Mouse (Mus musculus): ENCODE data around the gene Myoz1. TPM values are rescaled to one million over a fixed set of nuclear protein-coding genes. Genes with fewer than 3 reads are reported as not detected.
A peak's percentile ranks its signal among the peaks of the same experiment; 100 is the strongest.
"Not testable (repeated sequence)": the region's sequence is repeated elsewhere in the genome, so short reads cannot be mapped to it uniquely, and the experiment has no call there.

Myoz1 gene
- total RNA-seq, 2 experiments from 2014 or later: not detected

DNA sequence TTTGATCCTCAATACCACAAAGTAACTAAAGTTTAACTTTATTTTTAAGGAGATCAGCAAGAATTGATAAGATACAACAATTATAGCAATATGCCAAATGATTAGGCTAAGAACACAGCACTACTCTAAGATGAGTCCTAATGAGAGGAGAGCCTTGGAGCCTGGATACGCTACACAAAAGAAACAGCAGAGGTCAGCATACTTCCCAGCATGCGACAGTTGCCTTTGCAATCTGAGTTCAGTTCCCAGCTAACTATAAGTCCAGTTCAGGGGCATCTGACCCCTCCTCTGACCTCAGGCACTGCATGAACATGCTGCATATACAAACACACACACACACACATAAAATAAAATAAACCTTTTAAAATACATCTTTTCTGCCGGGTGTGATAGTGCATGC lies 10.8 kb downstream of the Myoz1 start:
- DNase-seq (ENCODE audit: low spot score in 2 of 2): no peak
- intact Hi-C loops (cut with DNase I): no loop called here

DNA sequence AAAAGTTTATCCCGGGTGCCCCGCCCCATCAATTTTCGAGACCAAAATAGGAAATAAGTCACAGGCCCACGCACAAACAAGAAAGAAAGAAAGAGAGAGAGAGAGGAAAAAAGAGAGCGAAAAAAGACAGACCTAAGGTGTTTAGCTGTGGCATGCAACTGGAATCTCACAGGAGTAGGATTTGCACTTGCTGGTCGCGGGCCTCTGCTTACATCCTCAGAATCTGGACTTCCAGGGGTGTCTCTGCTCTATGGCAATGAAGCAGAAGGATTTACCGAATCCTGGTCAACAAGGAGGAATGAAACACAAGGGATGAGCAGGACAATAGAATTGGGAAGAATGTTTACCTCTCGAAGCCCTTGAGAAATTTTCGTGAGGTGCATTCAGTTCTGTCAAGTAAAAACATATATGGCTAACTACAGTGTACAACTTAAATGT lies 14.9 kb downstream of the Myoz1 start:
- DNase-seq (ENCODE audit: low spot score in 2 of 2): no peak
- intact Hi-C loops (cut with DNase I): loop anchor here (5.0 kb wide), 2 partner anchors 44 to 64 kb away; no protein-coding TSS in a partner anchor

DNA sequence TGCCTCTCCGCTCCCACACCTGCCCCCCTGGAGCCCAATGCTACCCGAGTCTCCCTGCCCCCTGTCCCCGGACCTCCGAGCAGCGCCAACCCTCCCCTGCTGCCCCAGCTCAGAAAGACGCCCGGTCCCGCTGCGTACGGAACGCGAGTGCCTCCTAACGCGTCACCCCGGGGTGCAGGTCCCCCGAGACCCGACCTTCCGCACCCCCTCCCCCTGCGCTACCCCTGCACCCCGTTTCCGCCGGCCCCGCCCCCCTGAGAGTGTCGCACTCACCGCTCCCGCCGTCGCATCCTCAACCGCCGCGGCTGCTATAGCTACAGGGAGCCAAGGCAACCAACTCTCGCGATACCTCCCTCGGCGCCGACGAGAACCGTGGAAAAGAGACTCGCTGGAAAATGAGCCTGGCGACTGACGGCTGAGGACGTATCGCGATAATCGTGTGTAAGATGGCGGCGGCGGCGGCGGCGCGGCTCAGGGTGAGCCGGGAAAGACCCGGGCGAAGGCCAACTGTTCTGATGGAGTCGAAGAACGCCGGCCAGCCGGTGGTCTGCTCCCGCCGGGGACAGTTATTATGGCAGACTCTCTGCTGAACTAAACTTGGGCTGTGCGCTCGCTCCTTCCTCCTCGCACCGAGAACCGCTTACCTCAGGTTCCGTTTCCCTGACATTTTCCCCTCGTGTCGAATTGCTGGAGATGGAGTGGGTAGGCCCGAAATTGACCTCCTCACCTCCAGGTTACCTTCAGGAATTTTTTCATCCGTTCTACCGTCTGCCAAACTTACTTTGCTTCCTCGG lies 15.5 kb downstream of the Myoz1 start, which contains the start of gene Usp54:
Gene Usp54, minus strand, starts transcription at position 420 of the 794 bp plus-strand sequence.
- DNase-seq (ENCODE audit: low spot score in 2 of 2): peak; percentile 94 to 97
- intact Hi-C loops (cut with DNase I): loop anchor here (5.0 kb wide), 2 partner anchors 44 to 64 kb away; no protein-coding TSS in a partner anchor

DNA sequence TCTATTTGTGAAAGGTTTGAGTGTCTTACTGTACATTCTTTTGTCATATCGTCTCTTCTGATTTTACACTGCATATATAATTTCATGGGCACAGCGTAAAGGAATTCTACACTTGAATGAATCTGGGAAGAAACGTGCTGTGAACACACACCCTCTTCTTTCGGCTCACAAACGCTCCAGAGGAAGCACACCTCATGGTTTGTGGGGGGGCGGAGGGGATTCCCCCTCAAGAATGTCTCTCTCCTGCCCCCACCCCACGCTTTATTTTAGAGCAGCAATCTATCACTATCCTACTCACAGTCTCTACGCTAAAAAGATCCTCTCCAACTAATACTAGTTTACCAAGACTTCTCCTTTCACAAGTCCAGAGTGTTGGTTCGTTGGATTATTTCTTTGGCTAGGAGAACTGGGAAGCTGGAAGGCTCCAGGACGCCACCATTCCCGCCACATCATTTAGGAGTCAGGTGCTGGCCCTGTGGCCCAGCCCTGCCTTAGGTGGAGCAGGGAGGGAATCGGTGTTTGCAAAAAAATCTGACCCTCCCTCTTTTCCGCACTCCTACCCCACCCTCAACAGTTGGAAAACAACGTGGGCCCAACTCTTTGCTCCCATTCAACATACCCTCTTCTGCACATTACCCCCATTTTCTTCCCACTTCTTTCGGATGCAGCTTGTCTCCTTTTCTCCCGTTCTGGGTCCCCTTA lies 16.3 kb downstream of the Myoz1 start:
- no peak for DNase-seq (ENCODE audit: low spot score in 2 of 2)
- intact Hi-C loops (cut with DNase I): loop anchor here (5.0 kb wide), 2 partner anchors 43 to 63 kb away; no protein-coding TSS in a partner anchor

DNA sequence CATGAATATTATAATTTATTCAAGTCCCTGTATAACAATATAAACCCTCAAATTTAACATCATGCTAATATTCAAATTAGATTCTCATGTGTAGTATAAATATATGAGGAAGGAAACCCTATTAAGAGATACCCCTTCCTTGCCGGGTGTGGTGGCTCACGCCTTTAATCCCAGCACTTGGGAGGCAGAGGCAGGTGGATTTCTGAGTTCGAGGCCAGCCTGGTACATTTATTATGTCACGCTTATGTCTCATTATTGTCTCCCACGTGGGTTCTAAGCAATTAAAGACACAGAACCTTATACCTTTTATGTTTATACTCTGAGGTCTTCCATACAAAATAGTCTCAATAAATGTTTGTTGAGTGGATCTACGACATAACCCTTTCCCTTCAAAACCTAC lies 17.6 kb downstream of the Myoz1 start:
- intact Hi-C loops (cut with DNase I): no loop called here
- DNase-seq (ENCODE audit: low spot score in 2 of 2): no peak

DNA sequence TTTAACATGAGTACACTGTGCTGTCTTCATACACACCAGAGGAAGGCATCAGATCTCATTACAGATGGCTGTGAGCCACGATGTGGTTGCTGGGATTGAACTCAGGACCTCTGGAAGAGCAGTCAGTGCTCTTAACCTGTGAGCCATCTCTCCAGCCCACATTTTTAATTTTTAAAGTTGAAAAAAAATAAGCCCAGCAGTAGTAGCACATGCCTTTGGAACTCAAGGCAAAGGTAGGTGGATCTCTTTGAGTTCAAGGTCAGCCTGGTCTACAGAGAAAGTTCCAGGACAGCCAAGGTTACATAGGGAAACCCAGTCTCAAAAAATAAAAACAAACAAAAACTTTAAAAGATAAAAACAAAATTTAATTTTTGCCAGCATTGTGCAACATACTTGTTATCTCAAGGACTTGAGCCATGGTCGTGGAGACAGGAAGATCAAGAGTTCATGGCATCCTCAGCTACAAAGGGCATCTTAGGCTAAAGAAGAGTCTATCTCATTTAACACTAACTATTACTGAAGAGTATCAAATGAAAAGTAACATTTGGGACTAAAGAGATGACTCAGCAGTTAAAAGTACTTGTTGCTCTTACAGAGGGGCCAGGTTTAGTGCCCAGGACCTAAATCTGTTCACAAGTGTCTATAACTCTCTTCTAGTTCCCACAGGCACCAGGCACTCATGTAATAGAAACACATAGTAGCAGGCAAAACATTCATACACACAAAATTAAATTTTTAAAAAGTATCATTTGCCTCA lies 18.3 kb downstream of the Myoz1 start:
- DNase-seq (ENCODE audit: low spot score in 2 of 2): no peak
- intact Hi-C loops (cut with DNase I): no loop called here

DNA sequence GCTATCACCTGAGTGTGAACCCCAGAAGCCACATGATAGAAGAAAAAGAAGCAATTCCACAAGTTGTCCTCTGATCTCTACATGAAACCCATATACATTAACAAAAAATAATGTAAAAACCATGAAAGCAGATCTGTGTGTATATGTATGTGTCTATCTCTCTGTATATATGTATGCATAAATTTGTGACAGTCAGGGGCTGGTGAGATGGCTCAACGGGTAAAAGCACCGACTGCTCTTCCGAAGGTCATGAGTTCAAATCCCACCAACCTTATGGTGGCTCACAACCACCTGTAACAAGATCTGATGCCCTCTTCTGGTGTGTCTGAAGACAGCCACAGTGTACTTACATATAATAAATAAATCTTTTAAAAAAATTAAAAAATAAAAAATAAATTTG lies 19.4 kb downstream of the Myoz1 start:
- intact Hi-C loops (cut with DNase I); DNase-seq (ENCODE audit: low spot score in 2 of 2): not testable (repeated sequence)

DNA sequence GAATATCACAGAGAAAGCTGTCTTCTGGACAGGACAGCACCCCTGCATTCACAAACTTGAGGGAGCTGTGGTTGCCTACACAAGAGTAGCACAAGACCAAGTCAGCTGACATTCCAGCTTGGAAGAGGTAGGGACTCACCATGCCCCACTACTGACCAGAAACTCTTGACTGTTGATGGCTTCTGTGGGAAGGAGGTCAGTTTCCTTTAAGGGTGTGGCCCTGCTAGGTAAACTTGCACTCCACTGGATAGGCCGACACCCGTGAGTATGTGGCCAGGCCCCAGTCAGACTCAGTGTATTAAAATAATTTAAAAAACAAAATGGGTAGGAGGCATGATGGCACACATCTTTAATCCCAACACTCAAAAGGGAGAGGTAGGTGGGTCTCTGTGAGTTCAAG lies 20.8 kb downstream of the Myoz1 start:
- DNase-seq (ENCODE audit: low spot score in 2 of 2): no peak
- intact Hi-C loops (cut with DNase I): no loop called here

DNA sequence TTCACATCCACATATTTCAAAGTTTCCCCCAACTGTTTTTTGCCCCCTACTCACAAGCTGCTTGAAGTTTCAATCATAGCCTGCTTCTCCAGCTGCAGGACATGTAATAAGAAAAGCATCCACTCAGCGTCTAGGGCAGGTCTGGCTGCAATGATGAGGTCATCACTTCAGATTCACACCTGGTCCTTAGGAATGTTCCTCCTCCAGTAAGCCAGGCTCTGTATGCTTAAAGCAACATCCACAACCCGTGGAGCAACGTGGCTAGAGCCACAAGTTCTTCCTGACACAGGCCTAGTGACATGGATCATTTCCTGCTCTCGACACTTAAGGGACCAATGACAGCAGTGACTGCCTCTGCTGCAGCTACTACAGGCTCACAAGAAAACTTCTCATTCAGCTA lies 25.1 kb downstream of the Myoz1 start:
- no peak for DNase-seq (ENCODE audit: low spot score in 2 of 2)
- intact Hi-C loops (cut with DNase I): no loop called here

DNA sequence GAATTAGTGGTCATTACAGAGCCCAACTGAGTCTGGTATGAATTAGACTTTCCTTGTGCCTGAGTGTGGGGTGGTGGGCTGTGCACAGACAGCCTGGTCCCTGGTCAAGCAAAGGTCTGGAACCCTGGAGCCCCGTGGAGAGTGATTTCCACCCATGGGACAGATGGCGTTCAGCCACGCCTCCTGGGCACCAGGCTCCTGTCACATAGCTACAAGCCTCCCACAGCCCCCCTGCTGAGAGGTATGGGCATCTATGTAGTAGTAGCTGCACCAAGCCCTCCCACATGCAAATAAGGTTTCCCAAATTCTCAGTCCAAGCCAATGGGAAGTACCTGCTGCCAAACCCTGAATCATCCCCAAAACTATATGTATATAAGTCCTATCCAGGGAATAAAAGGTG lies 29.4 kb downstream of the Myoz1 start:
- no peak for DNase-seq (ENCODE audit: low spot score in 2 of 2)
- intact Hi-C loops (cut with DNase I): no loop called here

DNA sequence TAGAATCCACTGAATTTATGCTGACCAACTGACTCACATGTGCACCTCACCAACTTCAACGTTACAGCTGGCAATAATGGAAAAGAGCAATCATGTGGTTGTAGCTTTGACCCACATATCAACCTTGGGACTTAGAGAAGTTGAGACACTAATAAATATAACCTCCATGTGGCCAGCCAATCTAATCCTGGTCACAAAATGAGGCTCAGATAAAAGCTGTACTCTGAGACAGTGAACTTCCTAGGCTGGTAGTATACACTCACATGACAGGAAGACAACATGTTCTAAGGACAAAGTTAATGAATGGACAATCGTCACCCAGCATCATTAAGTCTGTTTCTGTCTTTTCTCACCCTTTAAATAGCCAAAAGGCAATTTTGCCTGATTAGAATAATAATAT lies 29.9 kb downstream of the Myoz1 start:
- DNase-seq (ENCODE audit: low spot score in 2 of 2): no peak
- intact Hi-C loops (cut with DNase I): no loop called here

DNA sequence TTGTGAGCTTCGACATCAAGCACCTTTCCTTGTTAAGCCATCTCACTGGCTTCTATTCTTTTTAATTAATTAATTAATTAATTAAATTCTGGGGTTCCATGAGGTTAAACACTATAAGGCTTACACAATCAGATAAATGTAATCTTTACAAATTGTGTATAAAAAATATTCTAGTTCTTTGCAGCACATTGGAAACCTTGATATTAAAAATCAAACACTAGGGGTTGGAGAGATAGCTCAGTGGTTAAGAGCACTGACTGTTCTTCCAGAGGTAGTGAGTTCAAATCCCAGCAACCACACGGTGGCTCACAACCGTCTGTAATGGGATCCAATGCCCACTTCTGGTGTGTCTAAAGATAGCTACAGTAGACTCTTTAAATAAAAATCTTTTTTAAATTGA lies 33.4 kb downstream of the Myoz1 start:
- intact Hi-C loops (cut with DNase I): no loop called here
- DNase-seq (ENCODE audit: low spot score in 2 of 2): no peak

DNA sequence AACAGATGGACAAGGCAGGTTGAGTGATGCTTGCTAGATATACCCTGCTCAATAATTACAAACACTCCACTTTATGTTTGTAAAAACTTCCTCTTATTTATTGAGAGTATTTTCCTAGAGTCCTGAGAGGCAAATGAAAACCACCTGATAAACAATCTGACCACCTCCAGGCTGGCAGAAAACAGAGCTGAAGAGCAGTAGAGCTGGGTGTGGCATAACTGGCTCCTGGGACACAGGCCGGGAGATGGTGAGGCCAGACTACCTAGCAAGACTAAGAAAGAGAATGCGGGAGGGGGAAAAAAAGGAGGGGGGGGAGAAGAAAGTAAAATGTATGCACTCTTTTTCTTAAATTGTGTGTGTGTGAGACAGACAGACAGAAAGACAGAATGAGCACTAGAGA lies 33.9 kb downstream of the Myoz1 start:
- intact Hi-C loops (cut with DNase I): no loop called here
- DNase-seq (ENCODE audit: low spot score in 2 of 2): no peak

DNA sequence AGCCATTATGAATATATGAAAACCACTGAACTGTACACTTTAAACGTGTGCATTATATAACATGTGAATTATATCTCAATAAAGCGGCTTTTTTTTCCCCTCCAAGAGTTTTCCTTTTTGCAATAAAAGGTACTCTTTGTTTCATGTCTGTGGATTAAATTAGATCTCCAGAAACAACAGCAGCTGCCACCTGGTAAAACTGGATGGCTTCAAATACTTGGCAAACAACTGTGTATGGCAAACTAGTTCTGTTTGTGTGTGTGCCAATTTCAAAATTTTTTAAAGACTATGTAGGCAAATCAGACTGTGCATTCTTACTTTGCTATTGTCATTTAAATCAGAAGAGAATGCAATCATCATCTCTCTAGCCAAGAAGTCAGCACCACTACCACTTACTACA lies 34.4 kb downstream of the Myoz1 start:
- intact Hi-C loops (cut with DNase I): no loop called here
- DNase-seq (ENCODE audit: low spot score in 2 of 2): no peak

DNA sequence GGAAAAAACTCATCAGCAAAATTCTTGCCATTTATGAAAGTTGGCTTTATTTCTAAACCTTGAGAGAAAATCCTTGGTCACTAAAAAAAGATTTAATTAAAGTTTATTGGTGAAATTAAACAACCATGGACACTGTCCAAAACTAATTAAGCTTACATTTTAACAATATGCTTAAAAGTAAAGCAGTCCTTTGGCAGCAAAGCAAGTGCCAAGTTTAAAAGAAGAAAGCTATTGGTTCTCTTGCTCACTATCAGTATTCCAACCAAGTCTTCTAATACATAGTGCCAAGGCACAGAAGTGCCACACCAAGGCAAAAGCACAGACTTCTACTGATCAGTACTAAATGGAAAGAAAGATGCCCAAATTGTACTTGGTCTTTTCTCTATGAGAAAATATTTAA lies 37.2 kb downstream of the Myoz1 start:
- DNase-seq (ENCODE audit: low spot score in 2 of 2): no peak
- intact Hi-C loops (cut with DNase I): no loop called here

DNA sequence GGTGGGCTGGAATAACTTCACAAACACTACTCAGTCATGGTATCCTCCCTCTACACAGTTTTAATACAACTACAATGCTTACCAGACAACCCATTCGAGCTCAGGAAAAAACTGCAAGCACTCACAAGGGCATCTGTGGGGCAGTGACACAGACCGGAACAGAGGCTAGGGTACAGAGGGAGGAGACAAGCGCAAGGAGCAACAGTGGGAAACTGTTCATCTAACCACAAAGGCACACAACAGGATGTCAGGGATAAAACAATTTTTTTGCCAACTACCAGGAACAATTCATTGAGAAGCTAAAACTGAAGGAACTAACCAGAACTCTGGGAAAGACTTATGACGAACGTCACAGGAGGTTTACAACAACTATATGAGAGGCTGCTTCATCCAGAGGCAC lies 38.1 kb downstream of the Myoz1 start:
- intact Hi-C loops (cut with DNase I): no loop called here
- DNase-seq (ENCODE audit: low spot score in 2 of 2): no peak

DNA sequence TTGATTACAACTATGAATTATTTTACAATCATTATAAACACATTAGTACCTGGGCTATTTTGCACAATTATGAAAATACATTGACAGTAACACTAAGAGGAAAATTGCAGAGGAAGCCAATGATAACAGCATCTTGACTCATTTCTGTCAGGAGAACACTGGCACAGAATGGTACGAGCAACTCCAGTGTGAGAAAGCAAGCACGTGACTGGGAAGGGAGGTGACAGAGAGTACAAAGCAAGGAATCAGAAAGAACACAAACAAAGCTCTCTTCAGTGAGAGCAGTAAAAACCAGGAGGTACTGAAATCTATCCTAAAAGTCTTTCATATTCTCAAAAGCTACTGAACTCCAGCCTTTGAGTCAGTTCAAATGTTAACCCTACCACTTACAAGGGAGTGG lies 39.9 kb downstream of the Myoz1 start:
- no peak for DNase-seq (ENCODE audit: low spot score in 2 of 2)
- intact Hi-C loops (cut with DNase I): no loop called here

DNA sequence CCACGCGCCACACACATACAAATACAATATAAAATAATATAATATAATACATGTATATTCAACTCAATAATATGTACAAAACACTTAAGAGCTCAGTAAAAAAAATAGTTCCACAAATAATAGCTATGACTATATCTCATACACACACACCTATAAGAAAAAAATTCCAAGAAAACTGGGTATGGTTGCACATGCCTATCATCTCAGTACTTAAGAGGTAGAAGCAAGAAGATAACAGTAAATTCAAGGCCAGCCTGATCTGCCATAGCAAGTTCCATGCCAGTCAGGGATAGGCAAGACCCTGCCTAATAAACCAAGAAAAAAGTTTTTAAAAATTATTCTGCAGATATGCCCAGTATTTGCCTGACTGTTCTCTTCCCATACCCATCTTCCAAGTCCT lies 41.3 kb downstream of the Myoz1 start:
- intact Hi-C loops (cut with DNase I): no loop called here
- DNase-seq (ENCODE audit: low spot score in 2 of 2): no peak

DNA sequence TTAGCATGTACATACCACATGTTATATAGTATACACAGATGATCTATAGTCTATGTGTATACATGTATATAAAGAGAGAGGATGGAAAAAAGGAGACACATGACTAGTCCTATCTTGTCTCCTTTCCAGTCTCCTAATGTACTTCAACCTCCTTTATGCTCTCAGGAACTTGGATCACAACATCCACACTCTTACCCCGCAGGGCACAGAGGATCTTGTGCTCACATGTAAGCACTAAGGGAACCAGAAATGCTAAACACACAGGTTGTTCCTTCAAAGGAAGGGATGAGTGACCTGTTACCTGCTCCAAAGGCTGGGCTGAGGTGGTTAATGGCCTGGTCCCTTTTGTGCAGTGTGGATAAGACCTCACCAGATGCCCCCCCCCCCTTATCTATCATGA lies 43.5 kb downstream of the Myoz1 start:
- intact Hi-C loops (cut with DNase I): no loop called here
- DNase-seq (ENCODE audit: low spot score in 2 of 2): no peak

DNA sequence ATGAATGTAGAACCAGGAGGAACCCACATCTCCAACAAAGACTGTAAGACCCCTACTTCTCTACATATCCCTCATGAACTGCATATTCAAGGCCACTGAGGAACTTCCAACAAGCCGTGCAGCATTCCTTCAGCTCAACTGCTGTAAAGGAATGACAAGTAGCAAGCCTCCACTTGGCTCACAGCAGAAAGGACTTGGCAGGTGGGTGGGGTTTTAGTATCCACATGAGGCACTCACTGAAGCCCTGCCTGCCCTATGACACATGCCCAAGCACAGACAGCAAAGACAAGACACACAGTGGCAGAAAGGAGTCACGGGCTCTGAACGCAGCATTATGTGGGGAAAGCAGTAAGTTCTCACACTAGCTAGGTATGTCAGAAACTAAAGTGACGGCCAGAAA lies 46.2 kb downstream of the Myoz1 start:
- DNase-seq (ENCODE audit: low spot score in 2 of 2): no peak
- intact Hi-C loops (cut with DNase I): no loop called here
